Mouse (Mus musculus): ENCODE measurements around the gene Dnajc2. TPM values are rescaled to one million over a fixed set of nuclear protein-coding genes. Genes with fewer than 3 reads are reported as not detected.

Gene Dnajc2
- polyA plus RNA-seq (2017; shearing (Covaris generic)) = 10 to 100 TPM; 35.8 to 48.6 (median 41.4) TPM

GRCm38 (mm10) chr5:21785053-21785452 is at the start of gene Dnajc2, which contains the start of gene Psmc2:
Gene Dnajc2, minus strand, starts transcription at chr5:21785251.
Gene Psmc2, plus strand, starts transcription at chr5:21785283.
- ATAC-seq = peak; percentile 89

- no peak for ATAC-seq
Measured at GRCm38 (mm10) chr5:21831761-21832160, 46.7 kb upstream of the Dnajc2 start.

- no peak for ATAC-seq
Measured at GRCm38 (mm10) chr5:21828855-21829254, 43.8 kb upstream of the Dnajc2 start.

GRCm38 (mm10) chr5:21827643-21828042 is 42.6 kb upstream of the Dnajc2 start:
- ATAC-seq = no peak

GRCm38 (mm10) chr5:21826370-21826769 is 41.3 kb upstream of the Dnajc2 start:
- no peak for ATAC-seq

- ATAC-seq = no peak
Measured at GRCm38 (mm10) chr5:21813994-21814393, 28.9 kb upstream of the Dnajc2 start.

- ATAC-seq = no peak
Measured at GRCm38 (mm10) chr5:21810924-21811323, 25.9 kb upstream of the Dnajc2 start.

- ATAC-seq = no peak
Measured at GRCm38 (mm10) chr5:21804837-21805236, 19.8 kb upstream of the Dnajc2 start.

- no peak for ATAC-seq
Measured at GRCm38 (mm10) chr5:21803691-21804188, 18.7 kb upstream of the Dnajc2 start.

- ATAC-seq = no peak
Measured at GRCm38 (mm10) chr5:21802907-21803306, 17.9 kb upstream of the Dnajc2 start.

GRCm38 (mm10) chr5:21792166-21792565 is 7.1 kb upstream of the Dnajc2 start:
- ATAC-seq = no peak

GRCm38 (mm10) chr5:21789061-21789460 is 4.0 kb upstream of the Dnajc2 start:
- no peak for ATAC-seq

- no peak for ATAC-seq
Measured at GRCm38 (mm10) chr5:21787186-21788105, 2.4 kb upstream of the Dnajc2 start.

- ATAC-seq = peak; percentile 74
Measured at GRCm38 (mm10) chr5:21786258-21787185, 1.5 kb upstream of the Dnajc2 start.

GRCm38 (mm10) chr5:21785776-21786175 is 725 bp upstream of the Dnajc2 start:
- no peak for ATAC-seq

- ATAC-seq = peak; percentile 39
Measured at GRCm38 (mm10) chr5:21784161-21785052, 644 bp downstream of the Dnajc2 start.

GRCm38 (mm10) chr5:21776491-21776890 is 8.6 kb downstream of the Dnajc2 start:
- ATAC-seq = no peak

- ATAC-seq = no peak
Measured at GRCm38 (mm10) chr5:21769841-21770240, 15.2 kb downstream of the Dnajc2 start.

- ATAC-seq = no peak
Measured at GRCm38 (mm10) chr5:21768506-21768905, 16.5 kb downstream of the Dnajc2 start.

- no peak for ATAC-seq
Measured at GRCm38 (mm10) chr5:21745966-21746365, 39.1 kb downstream of the Dnajc2 start.

- no peak for ATAC-seq
Measured at GRCm38 (mm10) chr5:21744651-21745050, 40.4 kb downstream of the Dnajc2 start.

GRCm38 (mm10) chr5:21743606-21744005 is 41.4 kb downstream of the Dnajc2 start:
- ATAC-seq = no peak
